Mouse (Mus musculus): ENCODE results near the gene Cgrrf1. TPM values are rescaled to one million over a fixed set of nuclear protein-coding genes. Genes with fewer than 3 reads are reported as not detected.
A peak's percentile ranks its signal among the peaks of the same experiment; 100 is the strongest.

Cgrrf1 gene
- total RNA-seq, 2 experiments from 2014 or later, result 24.1 to 24.3 TPM

DNA sequence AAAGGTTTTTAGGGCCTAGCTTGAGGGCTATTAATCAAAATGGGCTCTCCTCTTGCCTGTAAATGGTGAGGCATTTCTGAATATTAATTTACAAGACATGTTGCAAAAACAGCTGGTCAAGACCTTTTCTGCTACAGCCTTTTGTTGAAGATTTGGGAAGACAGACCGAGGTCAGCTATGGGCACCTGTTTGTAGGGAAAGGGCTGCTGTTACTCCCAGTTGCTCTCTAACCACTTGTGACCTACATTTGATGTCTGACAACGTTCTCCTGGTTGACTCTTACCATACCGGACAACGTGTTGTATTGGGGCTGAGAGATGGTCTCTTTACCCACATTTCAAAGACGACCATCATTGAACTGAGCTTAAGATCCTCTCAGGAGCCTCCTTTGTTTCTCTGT, 66.0 kb downstream of the Cgrrf1 start:
- DNase-seq, result no peak

DNA sequence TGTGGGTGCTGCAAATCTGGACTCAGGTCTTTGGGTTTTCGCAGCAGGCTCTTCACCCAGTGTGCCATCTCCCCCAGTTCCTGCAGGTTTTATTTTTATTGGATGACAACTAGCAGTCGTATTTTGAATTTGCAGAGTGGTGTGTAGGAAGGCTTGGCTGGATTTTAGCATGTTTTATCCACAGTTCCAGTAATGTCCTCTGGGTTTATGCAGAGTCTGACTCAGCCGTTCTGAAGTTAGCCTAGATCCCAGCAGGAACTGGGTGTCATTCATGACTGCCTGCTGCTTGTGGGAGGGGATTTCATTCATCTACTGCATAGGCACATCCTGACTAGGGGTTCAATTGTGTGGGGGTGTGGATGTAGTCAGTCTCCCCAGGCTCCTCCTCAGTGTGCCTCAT, 66.7 kb downstream of the Cgrrf1 start:
- DNase-seq, result peak; percentile 50 to 51

DNA sequence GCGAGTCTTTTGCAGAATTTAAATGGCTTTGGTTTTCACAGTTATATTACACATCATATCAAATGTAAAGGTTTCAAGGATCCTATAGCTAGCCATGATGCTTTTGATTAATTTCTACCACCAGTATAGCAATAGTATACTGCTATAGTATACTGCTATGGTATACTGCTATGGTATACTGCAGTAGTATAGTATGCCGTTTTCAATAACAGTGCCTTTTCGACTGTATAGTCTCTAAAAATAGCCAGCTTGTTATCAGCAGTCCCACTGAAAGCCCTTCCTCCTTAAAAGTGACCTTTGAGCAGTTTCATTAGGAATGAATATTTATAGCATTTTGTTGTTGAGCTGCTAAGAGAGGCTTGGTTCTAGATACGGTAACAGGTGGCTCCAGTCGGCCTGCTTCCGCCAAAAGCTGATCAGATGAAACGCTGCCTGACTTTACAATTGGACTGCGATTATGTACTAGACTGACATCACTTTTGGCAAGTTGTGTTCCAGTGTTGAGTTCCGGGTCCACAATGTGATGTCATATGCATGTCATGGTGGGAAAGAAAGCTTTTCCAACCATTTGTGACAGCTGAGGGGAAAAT, 70.7 kb downstream of the Cgrrf1 start:
- DNase-seq, result no peak

Other genes starting within 250 kb of the Cgrrf1 start
- not detected for gene Cdkn3, start 71.6 kb upstream of the Cgrrf1 start, total RNA-seq (2021)
- gene Cnih1, start 43.7 kb upstream of the Cgrrf1 start, total RNA-seq (2021), result 10 to 100 TPM; 72.0 to 84.8 TPM
- 100 to 1,000 TPM; 164 to 181 TPM for gene Gmfb, start 9.9 kb upstream of the Cgrrf1 start, total RNA-seq (2021)
- gene Samd4, start 50.7 kb downstream of the Cgrrf1 start, total RNA-seq (2021), result 10 to 100 TPM; 11.3 to 13.0 TPM

Data from layer of hippocampus, postnatal 36 days (tissue).